Mouse (Mus musculus) liver, adult 2 months (tissue): ENCODE data around the gene Fryl.

Experiments used
- CTCF ChIP-seq: fragments of 200-500 bp; IDR thresholded peaks from 2 replicates; pipeline ENCODE4 v1.5.1; 2011; ENCODE audit warnings: low read depth, low read length, control low read depth
- POLR2A ChIP-seq: fragments of 200-500 bp; IDR thresholded peaks from 2 replicates; pipeline ENCODE4 v1.6.1; 2011; ENCODE audit warnings: low read length, control low read depth; ENCODE audit not compliant: insufficient read depth; ENCODE audit errors: extremely low read depth

DNA sequence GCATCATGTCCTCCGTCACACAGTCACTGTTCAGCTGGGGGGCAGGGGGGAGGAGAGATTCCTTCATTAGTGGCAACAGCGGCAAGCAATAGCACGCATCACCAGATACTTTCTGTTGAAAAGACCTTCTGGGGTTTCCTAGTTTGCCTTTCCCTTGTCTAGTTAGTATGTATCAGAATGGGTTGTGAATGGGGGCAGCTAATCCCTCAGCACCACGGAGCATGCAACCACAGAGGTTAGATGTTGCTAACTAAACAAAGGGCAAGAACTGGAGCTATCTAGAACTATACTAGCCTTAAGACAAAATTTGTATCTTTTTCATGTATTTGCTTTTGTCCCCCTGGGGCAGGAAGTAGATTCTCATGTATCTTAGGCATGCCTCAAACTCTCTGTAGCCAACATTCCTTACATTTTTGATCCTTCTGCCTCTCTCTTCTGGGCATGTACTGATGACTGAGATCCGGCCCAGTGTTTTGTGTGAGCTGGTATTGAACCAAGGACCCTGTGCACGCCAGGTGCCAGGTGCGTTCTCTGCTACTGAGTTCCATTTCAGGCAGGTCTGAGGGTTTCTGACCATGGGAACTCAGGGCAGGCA lies 208.7 kb downstream of the Fryl start:
- TF ChIP-seq CTCF (no peak), POLR2A (no peak)
